Mouse (Mus musculus) myocyte (in vitro differentiated cells): ENCODE results near the gene Ass1. TPM values are rescaled to one million over a fixed set of nuclear protein-coding genes. Genes with fewer than 3 reads are reported as not detected.

Experiments used
- H3K27me3 ChIP-seq: one replicate; pipeline ENCODE4 v1.6.1; 2011; ENCODE audit not compliant: control insufficient read depth, insufficient read depth, insufficient read length
- H3K36me3 ChIP-seq: one replicate; pipeline ENCODE4 v1.6.1; 2011; ENCODE audit not compliant: control insufficient read depth, insufficient read depth
- H3K4me2 ChIP-seq: one replicate; pipeline ENCODE4 v1.6.1; 2011; ENCODE audit warnings: low read depth, control low read depth
- H3K4me3 ChIP-seq: one replicate; pipeline ENCODE4 v1.5.1; 2011; ENCODE audit warnings: mild to moderate bottlenecking, control low read depth, moderate library complexity
- H3K79me2 ChIP-seq: one replicate; pipeline ENCODE4 v1.6.1; 2011; ENCODE audit not compliant: control insufficient read depth, insufficient read depth
- H3ac ChIP-seq: one replicate; pipeline ENCODE4 v1.6.1; 2011; ENCODE audit not compliant: control insufficient read depth, insufficient read length
- CEBPB ChIP-seq: IDR thresholded peaks from 2 replicates; pipeline ENCODE4 v1.6.1; 2011; ENCODE audit warnings: mild to moderate bottlenecking, moderate library complexity; ENCODE audit not compliant: poor library complexity, insufficient read depth, severe bottlenecking
- E2F4 ChIP-seq: IDR thresholded peaks from one replicate; pipeline ENCODE4 v1.6.1; 2011; ENCODE audit warnings: mild to moderate bottlenecking, control low read depth, moderate library complexity; ENCODE audit not compliant: insufficient read depth
- MAX ChIP-seq: IDR thresholded peaks from one replicate; pipeline ENCODE4 v1.6.1; 2011; ENCODE audit warnings: low read depth, mild to moderate bottlenecking, control low read depth
- MYOD1 ChIP-seq, 3 experiments: IDR thresholded peaks; one replicate each; pipeline ENCODE4 v1.6.1; 2011; ENCODE audit warnings: control low read depth in 2 of 3, low read depth in 2 of 3, mild to moderate bottlenecking in 2 of 3, moderate library complexity in 1 of 3; ENCODE audit not compliant: insufficient read length in 2 of 3, control insufficient read depth in 1 of 3
- MYOG ChIP-seq, 3 experiments: IDR thresholded peaks; one replicate each; pipeline ENCODE4 v1.6.1; 2011; ENCODE audit warnings: control low read depth in 2 of 3, low read depth in 2 of 3, mild to moderate bottlenecking in 2 of 3; ENCODE audit not compliant: insufficient read length in 2 of 3, control insufficient read depth in 1 of 3, insufficient read depth in 1 of 3
- POLR2A ChIP-seq: IDR thresholded peaks from one replicate; pipeline ENCODE4 v1.6.1; 2011; ENCODE audit warnings: low read depth, mild to moderate bottlenecking, control low read depth, moderate library complexity; ENCODE audit not compliant: insufficient read length
- POLR2AphosphoS2 ChIP-seq: IDR thresholded peaks from one replicate; pipeline ENCODE4 v1.6.1; 2011; ENCODE audit warnings: low read depth, control low read depth; ENCODE audit not compliant: insufficient read length
- REST ChIP-seq: IDR thresholded peaks from one replicate; pipeline ENCODE4 v1.6.1; 2011; ENCODE audit warnings: mild to moderate bottlenecking, control low read depth, moderate library complexity; ENCODE audit not compliant: insufficient read depth, insufficient read length
- SRF ChIP-seq: IDR thresholded peaks from one replicate; pipeline ENCODE4 v1.6.1; 2011; ENCODE audit warnings: low read depth; ENCODE audit not compliant: control insufficient read depth, insufficient read length
- TCF12 ChIP-seq: IDR thresholded peaks from one replicate; pipeline ENCODE4 v1.6.1; 2011; ENCODE audit warnings: mild to moderate bottlenecking, control low read depth; ENCODE audit not compliant: poor library complexity, insufficient read depth, severe bottlenecking
- TCF3 ChIP-seq: IDR thresholded peaks from one replicate; pipeline ENCODE4 v1.6.1; 2011; ENCODE audit warnings: low read depth, control low read depth; ENCODE audit not compliant: insufficient read length
- USF1 ChIP-seq: IDR thresholded peaks from one replicate; pipeline ENCODE4 v1.6.1; 2011; ENCODE audit warnings: low read depth, mild to moderate bottlenecking, control low read depth, moderate library complexity
- polyA plus RNA-seq: library from polyadenylated mRNA; unstranded; fragments of >200 nt; fragmentation: generic; extraction: Trizol; gene quantifications from one replicate; pipeline ENCODE4 v1.2.1, GENCODE M21; 2012; ENCODE audit warnings: missing spikeins

The Ass1 gene
- polyA plus RNA-seq, 1 experiment: 71.5 TPM

GRCm38 (mm10) chr2:31455418-31455817, 14.6 kb upstream of the Ass1 start:
- H3K4me3 ChIP-seq: peak overlapping the region; percentile 9
- H3K79me2 ChIP-seq: no peaks in the 10 kb centered on the region
- H3K36me3 ChIP-seq: no peaks in the 10 kb centered on the region
- peak overlapping the region; percentile 62 for H3K4me2 ChIP-seq
- TF ChIP-seq SRF: no peak
- TF ChIP-seq MYOG (IDR thresholded peaks at IDR 0.05; ENCODE audit: control insufficient read depth in 1 of 3, insufficient read depth in 1 of 3, insufficient read length in 2 of 3, low read depth in 2 of 3): no peak
- no peak for TF ChIP-seq TCF12
- no peak for TF ChIP-seq REST
- TF ChIP-seq POLR2AphosphoS2: no peak
- no peak for TF ChIP-seq POLR2A
- TF ChIP-seq MYOD1 (IDR thresholded peaks at IDR 0.05; ENCODE audit: control insufficient read depth in 1 of 3, insufficient read length in 2 of 3, low read depth in 2 of 3): no peak
- no peak for TF ChIP-seq E2F4
- no peak for TF ChIP-seq TCF3
- H3ac ChIP-seq: no peak overlapping the region
- no peaks in the 10 kb centered on the region for H3K27me3 ChIP-seq

GRCm38 (mm10) chr2:31458460-31458859, 11.5 kb upstream of the Ass1 start:
- H3K4me2 ChIP-seq: no peak overlapping the region
- H3K36me3 ChIP-seq: no peaks in the 10 kb centered on the region
- TF ChIP-seq USF1 (no peak), POLR2A (no peak), SRF (no peak), MYOG (IDR thresholded peaks at IDR 0.05; ENCODE audit: control insufficient read depth in 1 of 3, insufficient read depth in 1 of 3, insufficient read length in 2 of 3, low read depth in 2 of 3) (no peak), MYOD1 (IDR thresholded peaks at IDR 0.05; ENCODE audit: control insufficient read depth in 1 of 3, insufficient read length in 2 of 3, low read depth in 2 of 3) (no peak), POLR2AphosphoS2 (no peak), TCF3 (no peak), CEBPB (no peak)
- no peak overlapping the region for H3K4me3 ChIP-seq
- H3K27me3 ChIP-seq: no peaks in the 10 kb centered on the region
- no peaks in the 10 kb centered on the region for H3K79me2 ChIP-seq
- no peak overlapping the region for H3ac ChIP-seq

- Histone ChIP-seq H3K79me2 (no peaks in the 10 kb centered on the region), H3K4me2 (no peak overlapping the region), H3K27me3 (no peaks in the 10 kb centered on the region), H3K4me3 (no peak overlapping the region), H3ac (no peak overlapping the region), H3K36me3 (no peaks in the 10 kb centered on the region)
- TF ChIP-seq SRF (no peak), E2F4 (no peak), REST (no peak), MYOG (IDR thresholded peaks at IDR 0.05; ENCODE audit: control insufficient read depth in 1 of 3, insufficient read depth in 1 of 3, insufficient read length in 2 of 3, low read depth in 2 of 3) (no peak), CEBPB (no peak), USF1 (no peak), POLR2A (no peak), MYOD1 (IDR thresholded peaks at IDR 0.05; ENCODE audit: control insufficient read depth in 1 of 3, insufficient read length in 2 of 3, low read depth in 2 of 3) (no peak), POLR2AphosphoS2 (no peak), TCF3 (no peak), TCF12 (no peak), MAX (no peak)
Observed at GRCm38 (mm10) chr2:31458989-31459936, 10.7 kb upstream of the Ass1 start.

- no peak overlapping the region for H3ac ChIP-seq
- TF ChIP-seq REST (no peak), TCF3 (no peak), E2F4 (no peak), POLR2A (no peak), MYOG (IDR thresholded peaks at IDR 0.05; ENCODE audit: control insufficient read depth in 1 of 3, insufficient read depth in 1 of 3, insufficient read length in 2 of 3, low read depth in 2 of 3) (no peak), USF1 (no peak), MYOD1 (IDR thresholded peaks at IDR 0.05; ENCODE audit: control insufficient read depth in 1 of 3, insufficient read length in 2 of 3, low read depth in 2 of 3) (no peak), POLR2AphosphoS2 (no peak), MAX (no peak), CEBPB (no peak), TCF12 (no peak)
- H3K36me3 ChIP-seq: no peaks in the 10 kb centered on the region
- no peaks in the 10 kb centered on the region for H3K79me2 ChIP-seq
- no peaks in the 10 kb centered on the region for H3K27me3 ChIP-seq
- H3K4me2 ChIP-seq: no peak overlapping the region
- no peak overlapping the region for H3K4me3 ChIP-seq
Observed at GRCm38 (mm10) chr2:31460025-31460571, 9.9 kb upstream of the Ass1 start.
